Mouse (Mus musculus) embryonic facial prominence, embryonic 13.5 days (tissue): ENCODE measurements around the gene Rapgef2. TPM values are rescaled to one million over a fixed set of nuclear protein-coding genes. Genes with fewer than 3 reads are reported as not detected.

Experiments used
- polyA plus RNA-seq: library from polyadenylated mRNA; unstranded; fragments of >200 nt; fragmentation: Nextera tagmentation; extraction: Ambion mirVana; gene quantifications from 2 replicates; pipeline ENCODE4 v1.2.1, GENCODE M21; 2015

Rapgef2 gene
- polyA plus RNA-seq, 1 experiment from 2014 or later, result 8.9 TPM

Other genes starting within 250 kb of the Rapgef2 start
- not detected in 2 replicates for gene Gm17359, start 50.1 kb upstream of the Rapgef2 start, polyA plus RNA-seq